Mouse (Mus musculus) limb, embryonic 10.5 days (tissue): ENCODE results near the gene Hes1. TPM values are rescaled to one million over a fixed set of nuclear protein-coding genes. Genes with fewer than 3 reads are reported as not detected.

ENCODE experiments used
- DNase-seq: peaks from one replicate; pipeline ENCODE4 v3.0.0-alpha.2; 2017; ENCODE audit warnings: low spot score
- H3K27ac ChIP-seq: fragments of 300-500 bp; sonication (generic); 2 replicates; pipeline ENCODE4 v1.5.1; 2016; ENCODE audit warnings: mild to moderate bottlenecking
- H3K27me3 ChIP-seq: fragments of 300-500 bp; sonication (generic); 2 replicates; pipeline ENCODE4 v1.6.1; 2016; ENCODE audit warnings: low read depth, mild to moderate bottlenecking; ENCODE audit not compliant: poor library complexity, severe bottlenecking
- H3K36me3 ChIP-seq: fragments of 300-500 bp; sonication (generic); 2 replicates; pipeline ENCODE4 v1.6.1; 2016; ENCODE audit warnings: mild to moderate bottlenecking, moderate library complexity
- H3K4me1 ChIP-seq: fragments of 300-500 bp; sonication (generic); 2 replicates; pipeline ENCODE4 v1.6.1; 2016
- H3K4me3 ChIP-seq: fragments of 300-500 bp; sonication (generic); 2 replicates; pipeline ENCODE4 v1.5.1; 2016; ENCODE audit warnings: mild to moderate bottlenecking, moderate library complexity
- H3K9me3 ChIP-seq: fragments of 300-500 bp; sonication (generic); replicated peaks from 2 replicates; pipeline ENCODE4 v1.6.1; 2016; ENCODE audit warnings: mild to moderate bottlenecking
- WGBS: fragments of 180-500 bp; shearing (Covaris S2); methylation state at CpG from one replicate; pipeline ENCODE4 v1.1.7; 2016; 5-methylcytosine and 5-hydroxymethylcytosine counted together
- polyA plus RNA-seq: library from polyadenylated mRNA; unstranded; fragments of >200 nt; fragmentation: Nextera tagmentation; extraction: Ambion mirVana; gene quantifications from 2 replicates; pipeline ENCODE4 v1.2.1, GENCODE M21; 2016

The Hes1 gene
- polyA plus RNA-seq, 1 experiment from 2014 or later: 45.5 TPM

GRCm38 (mm10) chr16:30055361-30055889 lies 8.8 kb upstream of the Hes1 start:
- DNase-seq: no peak
- Histone ChIP-seq H3K27me3 (peaks cover 50% of the 10 kb centered on the region), H3K4me1 (peaks cover 57% of the 10 kb centered on the region), H3K4me3 (no peak overlapping the region), H3K9me3 (no peaks in the 10 kb centered on the region), H3K36me3 (no peaks in the 10 kb centered on the region), H3K27ac (no peak overlapping the region)
- 48% methylated on average over 10 of the region's 10 CpGs for WGBS

- no peak overlapping the region for H3K27ac ChIP-seq
- H3K27me3 ChIP-seq: peaks cover 53% of the 10 kb centered on the region
- no peak for DNase-seq
- H3K36me3 ChIP-seq: no peaks in the 10 kb centered on the region
- H3K4me1 ChIP-seq: peaks cover 62% of the 10 kb centered on the region
- H3K9me3 ChIP-seq: no peaks in the 10 kb centered on the region
- 68% methylated on average over 7 of the region's 7 CpGs for WGBS
- no peak overlapping the region for H3K4me3 ChIP-seq
These were observed 8.3 kb upstream of the Hes1 start for GRCm38 (mm10) chr16:30055927-30056326.

GRCm38 (mm10) chr16:30056906-30057305 lies 7.3 kb upstream of the Hes1 start:
- DNase-seq: no peak
- peaks cover 58% of the 10 kb centered on the region for H3K27me3 ChIP-seq
- H3K27ac ChIP-seq: no peak overlapping the region

GRCm38 (mm10) chr16:30058974-30059717 lies 5.0 kb upstream of the Hes1 start:
- H3K4me1 ChIP-seq: peaks cover 74% of the 10 kb centered on the region
- H3K9me3 ChIP-seq: no peaks in the 10 kb centered on the region
- WGBS: 17% methylated on average over 9 of the region's 9 CpGs
- no peaks in the 10 kb centered on the region for H3K36me3 ChIP-seq
- no peak for DNase-seq
- peaks cover 49% of the 10 kb centered on the region for H3K27me3 ChIP-seq
- no peak overlapping the region for H3K4me3 ChIP-seq
- peak overlapping the region; percentile 72 for H3K27ac ChIP-seq

More at GRCm38 (mm10) chr16:30056906-30057305, 7.3 kb upstream of the Hes1 start:
- H3K9me3 ChIP-seq: no peaks in the 10 kb centered on the region
- H3K4me3 ChIP-seq: no peak overlapping the region
- peaks cover 71% of the 10 kb centered on the region for H3K4me1 ChIP-seq
- no peaks in the 10 kb centered on the region for H3K36me3 ChIP-seq
- 82% methylated on average over 2 of the region's 2 CpGs for WGBS

GRCm38 (mm10) chr16:30060412-30060811 lies 3.8 kb upstream of the Hes1 start:
- Histone ChIP-seq H3K4me3 (no peak overlapping the region), H3K4me1 (peaks cover 75% of the 10 kb centered on the region), H3K27ac (peak overlapping the region; percentile 64; the same call in 1 of the 2 replicates), H3K27me3 (peaks cover 44% of the 10 kb centered on the region), H3K36me3 (no peaks in the 10 kb centered on the region), H3K9me3 (no peaks in the 10 kb centered on the region)
- 14% methylated on average over 8 of the region's 8 CpGs for WGBS
- no peak for DNase-seq

- Histone ChIP-seq H3K36me3 (peaks cover 8% of the 10 kb centered on the region; the same call in 1 of the 2 replicates), H3K4me1 (peaks cover 72% of the 10 kb centered on the region), H3K4me3 (peak overlapping the region; percentile 79), H3K9me3 (no peaks in the 10 kb centered on the region), H3K27ac (peak overlapping the region; percentile 99), H3K27me3 (peaks cover 36% of the 10 kb centered on the region)
- no peak for DNase-seq
- WGBS: 23% methylated on average over 12 of the region's 12 CpGs
These were observed 1.7 kb upstream of the Hes1 start for GRCm38 (mm10) chr16:30062242-30063030.

GRCm38 (mm10) chr16:30063121-30063881 lies 883 bp upstream of the Hes1 start:
- WGBS: under 1% methylated on average over 67 of the region's 82 CpGs
- peak; percentile 85 for DNase-seq

GRCm38 (mm10) chr16:30064613-30065012 lies 429 bp downstream of the Hes1 start:
- Histone ChIP-seq H3K27me3 (peaks cover 25% of the 10 kb centered on the region), H3K4me1 (peaks cover 76% of the 10 kb centered on the region), H3K27ac (peak overlapping the region; percentile 99), H3K4me3 (peak overlapping the region; percentile 79), H3K9me3 (no peaks in the 10 kb centered on the region), H3K36me3 (peaks cover 8% of the 10 kb centered on the region; the same call in 1 of the 2 replicates)
- under 1% methylated on average over 8 of the region's 8 CpGs for WGBS
- DNase-seq: no peak

More at GRCm38 (mm10) chr16:30063121-30063881, 883 bp upstream of the Hes1 start:
- Histone ChIP-seq H3K9me3 (no peaks in the 10 kb centered on the region), H3K27ac (peak overlapping the region; percentile 99), H3K4me1 (peaks cover 75% of the 10 kb centered on the region), H3K4me3 (peak overlapping the region; percentile 79), H3K36me3 (peaks cover 8% of the 10 kb centered on the region; the same call in 1 of the 2 replicates), H3K27me3 (peaks cover 27% of the 10 kb centered on the region)

GRCm38 (mm10) chr16:30065077-30065476 lies 893 bp downstream of the Hes1 start:
- 0% methylated on average over 21 of the region's 21 CpGs for WGBS
- peak; percentile 93 for DNase-seq
- Histone ChIP-seq H3K4me3 (peak overlapping the region; percentile 79), H3K9me3 (no peaks in the 10 kb centered on the region), H3K27ac (peak overlapping the region; percentile 99), H3K4me1 (peaks cover 76% of the 10 kb centered on the region), H3K27me3 (peaks cover 21% of the 10 kb centered on the region), H3K36me3 (peaks cover 8% of the 10 kb centered on the region; the same call in 1 of the 2 replicates)

- Histone ChIP-seq H3K4me3 (peak overlapping the region; percentile 79), H3K27ac (peak overlapping the region; percentile 99), H3K36me3 (peaks cover 8% of the 10 kb centered on the region; the same call in 1 of the 2 replicates), H3K9me3 (no peaks in the 10 kb centered on the region), H3K4me1 (peaks cover 76% of the 10 kb centered on the region), H3K27me3 (peaks cover 15% of the 10 kb centered on the region)
- WGBS: 0% methylated on average over 21 of the region's 21 CpGs
- DNase-seq: peak; percentile 57
These were observed 1.5 kb downstream of the Hes1 start for GRCm38 (mm10) chr16:30065537-30066183.

- H3K4me1 ChIP-seq: peaks cover 75% of the 10 kb centered on the region
These were observed 2.1 kb downstream of the Hes1 start for GRCm38 (mm10) chr16:30066184-30066851.

More at GRCm38 (mm10) chr16:30066184-30066851, 2.1 kb downstream of the Hes1 start:
- H3K27ac ChIP-seq: peak overlapping the region; percentile 99
- peaks cover 8% of the 10 kb centered on the region; the same call in 1 of the 2 replicates for H3K36me3 ChIP-seq
- WGBS: 0% methylated on average over 38 of the region's 38 CpGs
- peak; percentile 88 for DNase-seq
- peaks cover 9% of the 10 kb centered on the region for H3K27me3 ChIP-seq
- no peaks in the 10 kb centered on the region for H3K9me3 ChIP-seq
- peak overlapping the region; percentile 79 for H3K4me3 ChIP-seq
